Comparison of ENCODE assay signal across 7 mouse cellular contexts in the genomic region with DNA sequence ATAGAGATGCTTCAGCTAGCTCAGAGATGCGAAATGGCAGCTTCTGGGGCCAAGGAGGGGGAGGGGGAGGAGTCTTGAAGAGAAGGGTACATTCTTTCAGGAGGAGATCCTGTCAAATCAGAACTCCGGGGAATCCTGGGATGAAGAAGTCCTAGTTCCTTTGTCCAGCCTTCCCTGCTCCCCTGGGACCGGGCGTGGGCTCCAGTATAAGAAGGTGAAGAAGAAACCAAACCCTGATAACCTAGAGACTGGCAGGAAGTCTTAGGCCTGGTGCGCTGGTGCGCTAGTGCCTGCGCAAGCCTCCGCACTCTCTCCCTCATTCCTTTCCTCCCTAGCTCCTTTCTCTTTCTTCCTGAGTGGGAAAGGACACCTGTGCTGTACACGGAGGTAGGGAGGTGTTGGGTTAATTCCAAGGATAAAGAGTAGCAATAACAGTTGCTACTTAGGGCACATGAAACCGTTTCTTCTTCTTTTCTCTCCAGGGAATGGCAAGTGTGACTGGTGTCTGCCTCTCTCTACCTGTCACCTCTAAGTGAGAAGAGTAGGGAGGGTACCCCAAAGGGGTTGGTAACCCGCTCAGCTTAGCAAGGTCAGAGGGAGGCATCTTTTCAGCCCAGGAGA. TPM values are rescaled to one million over a fixed set of nuclear protein-coding genes. Genes with fewer than 3 reads are reported as not detected.
DNase-seq lines count a peak whose midpoint lies in the region; ATAC-seq and TF ChIP-seq lines count a peak whose summit lies in the region.

No protein-coding gene starts in this region.

- no peak for ATAC-seq in limb, embryonic 14.5 days (ENCODE audit: low FRiP score, low read depth)
- ATAC-seq in neural tube, embryonic 15.5 days (ENCODE audit: low FRiP score) = no peak

- TF ChIP-seq CTCF in embryonic fibroblast, embryonic 13.5 days (IDR thresholded peaks at IDR 0.05; ENCODE audit: borderline replicate concordance, insufficient read depth, low read length) = no peak

- no peaks in the 10 kb centered on the region for H3K4me1 ChIP-seq in embryonic fibroblast, embryonic 13.5 days (ENCODE audit: control insufficient read depth, insufficient read depth, low read length)
- 0 out of 2 replicates have a peak, but pooled peaks cover 10% of the 10 kb centered on the region for H3K4me1 ChIP-seq in limb, embryonic 14.5 days (ENCODE audit: control insufficient read depth, insufficient read depth, low read length)
- H3K4me1 ChIP-seq in neural tube, embryonic 15.5 days = peaks cover 30% of the 10 kb centered on the region

- H3K9ac ChIP-seq in limb, embryonic 14.5 days (ENCODE audit: low read depth, low read length, severe bottlenecking) = peak overlapping the region; percentile 74
- peak overlapping the region; percentile 74 for H3K9ac ChIP-seq in neural tube, embryonic 15.5 days (replicated peaks)

- H3K27me3 ChIP-seq in limb, embryonic 14.5 days (ENCODE audit: control insufficient read depth, insufficient read depth, low read length) = no peaks in the 10 kb centered on the region
- 0 out of 2 replicates have a peak, but pooled peaks cover 5% of the 10 kb centered on the region for H3K27me3 ChIP-seq in neural tube, embryonic 15.5 days (replicated peaks)

- no peaks in the 10 kb centered on the region for H3K9me3 ChIP-seq in limb, embryonic 14.5 days (ENCODE audit: control insufficient read depth, low read length)
- no peaks in the 10 kb centered on the region for H3K9me3 ChIP-seq in neural tube, embryonic 15.5 days (replicated peaks)

- peak; percentile 41 for TF ChIP-seq POLR2A in embryonic fibroblast, embryonic 13.5 days (IDR thresholded peaks at IDR 0.05; ENCODE audit: low read depth, low read length)
- no peak for TF ChIP-seq POLR2A in limb, embryonic 14.5 days (IDR thresholded peaks at IDR 0.05; ENCODE audit: borderline replicate concordance, extremely low read depth, insufficient read depth, insufficient read length)

- 11% methylated on average over 11 of the region's 11 CpGs for WGBS in limb, embryonic 14.5 days
- 12% methylated on average over 11 of the region's 11 CpGs for WGBS in neural tube, embryonic 15.5 days

- peak; percentile 28 for DNase-seq in thymus, postnatal 0 days (ENCODE audit: low spot score)
- DNase-seq in thymus, adult 18-20 months = no peak
- no peak for DNase-seq in limb, embryonic 14.5 days (ENCODE audit: low spot score)
- DNase-seq in urinary bladder, postnatal 4 days (ENCODE audit: low spot score in 2 of 2) = no peak
- no peak for DNase-seq in adrenal gland, postnatal 4 days (ENCODE audit: low spot score in 2 of 2)

- H3K27ac ChIP-seq in embryonic fibroblast, embryonic 13.5 days (ENCODE audit: insufficient read depth, low read length) = peak overlapping the region; percentile 12; the same call in 1 of the 2 replicates
- no peak overlapping the region for H3K27ac ChIP-seq in limb, embryonic 14.5 days (replicated peaks; ENCODE audit: low read depth, low read length)
- peak overlapping the region; percentile 79; the same call in 1 of the 2 replicates for H3K27ac ChIP-seq in neural tube, embryonic 15.5 days (replicated peaks)

- peaks cover 22% of the 10 kb centered on the region for H3K36me3 ChIP-seq in limb, embryonic 14.5 days (ENCODE audit: control insufficient read depth, insufficient read depth, low read length)
- H3K36me3 ChIP-seq in neural tube, embryonic 15.5 days = peaks cover 6% of the 10 kb centered on the region

- peak overlapping the region; percentile 96 for H3K4me2 ChIP-seq in limb, embryonic 14.5 days (replicated peaks; ENCODE audit: low read depth, low read length, severe bottlenecking)
- peak overlapping the region; percentile 100 for H3K4me2 ChIP-seq in neural tube, embryonic 15.5 days

- H3K4me3 ChIP-seq in embryonic fibroblast, embryonic 13.5 days (ENCODE audit: insufficient read depth, low read length) = peak overlapping the region; percentile 91
- H3K4me3 ChIP-seq in limb, embryonic 14.5 days (replicated peaks; ENCODE audit: low read length) = peak overlapping the region; percentile 69
- peak overlapping the region; percentile 76 for H3K4me3 ChIP-seq in neural tube, embryonic 15.5 days (replicated peaks)

RNA-seq across cellular contexts. Expression of a gene that starts 1.4 kb away (rescaled TPM):
- polyA plus RNA-seq in thymus, postnatal 0 days (2015; fragmentation: Nextera tagmentation; extraction: Ambion mirVana) = 43.2 and 44.6 TPM in 2 replicates
- 75.2 and 83.3 TPM in 2 replicates for polyA plus RNA-seq in embryonic fibroblast, embryonic 13.5 days (2011; ENCODE audit: insufficient read length, low read depth, missing spikeins)
- 51.3 and 59.6 TPM in 2 replicates for polyA plus RNA-seq in limb, embryonic 14.5 days (2012; rRNA removed)
- polyA plus RNA-seq in limb, embryonic 14.5 days (2014; fragmentation: Nextera tagmentation; extraction: Ambion mirVana) = 35.8 and 37.9 TPM in 2 replicates
- polyA plus RNA-seq in neural tube, embryonic 15.5 days (2015; fragmentation: Nextera tagmentation; extraction: Ambion mirVana) = 20.7 and 30.0 TPM in 2 replicates
- 10 to 100 TPM; 30.3 to 34.5 TPM for total RNA-seq in adrenal gland, postnatal 4 days (2021)

RNA-seq across cellular contexts. Expression of a gene that starts 23.4 kb away (rescaled TPM):
- 17.8 and 18.8 TPM in 2 replicates for polyA plus RNA-seq in thymus, postnatal 0 days (2015; fragmentation: Nextera tagmentation; extraction: Ambion mirVana)
- polyA plus RNA-seq in embryonic fibroblast, embryonic 13.5 days (2011; ENCODE audit: insufficient read length, low read depth, missing spikeins) = 4.7 and 6.0 TPM in 2 replicates
- 15.2 and 17.2 TPM in 2 replicates for polyA plus RNA-seq in limb, embryonic 14.5 days (2012; rRNA removed)
- polyA plus RNA-seq in limb, embryonic 14.5 days (2014; fragmentation: Nextera tagmentation; extraction: Ambion mirVana) = 13.7 and 14.5 TPM in 2 replicates
- 16.0 and 16.2 TPM in 2 replicates for polyA plus RNA-seq in neural tube, embryonic 15.5 days (2015; fragmentation: Nextera tagmentation; extraction: Ambion mirVana)
- 10 to 100 TPM; 10.9 to 11.0 TPM for total RNA-seq in adrenal gland, postnatal 4 days (2021)

RNA-seq across cellular contexts. Expression of a gene that starts 24.9 kb away (rescaled TPM):
- polyA plus RNA-seq in thymus, postnatal 0 days (2015; fragmentation: Nextera tagmentation; extraction: Ambion mirVana) = 4,302 and 4,551 TPM in 2 replicates
- polyA plus RNA-seq in embryonic fibroblast, embryonic 13.5 days (2011; ENCODE audit: insufficient read length, low read depth, missing spikeins) = 2,862 and 3,188 TPM in 2 replicates
- 2,621 and 3,931 TPM in 2 replicates for polyA plus RNA-seq in limb, embryonic 14.5 days (2012; rRNA removed)
- 4,572 and 4,920 TPM in 2 replicates for polyA plus RNA-seq in limb, embryonic 14.5 days (2014; fragmentation: Nextera tagmentation; extraction: Ambion mirVana)
- 2,372 and 2,481 TPM in 2 replicates for polyA plus RNA-seq in neural tube, embryonic 15.5 days (2015; fragmentation: Nextera tagmentation; extraction: Ambion mirVana)
- 1,000 to 10,000 TPM; 3,532 to 3,650 TPM for total RNA-seq in adrenal gland, postnatal 4 days (2021)

RNA-seq across cellular contexts. Expression of a gene that starts 25.7 kb away (rescaled TPM):
- 3.8 and 5.2 TPM in 2 replicates for polyA plus RNA-seq in thymus, postnatal 0 days (2015; fragmentation: Nextera tagmentation; extraction: Ambion mirVana)
- 9.4 and 10.6 TPM in 2 replicates for polyA plus RNA-seq in embryonic fibroblast, embryonic 13.5 days (2011; ENCODE audit: insufficient read length, low read depth, missing spikeins)
- polyA plus RNA-seq in limb, embryonic 14.5 days (2012; rRNA removed) = 54.9 and 56.7 TPM in 2 replicates
- polyA plus RNA-seq in limb, embryonic 14.5 days (2014; fragmentation: Nextera tagmentation; extraction: Ambion mirVana) = 6.1 and 6.6 TPM in 2 replicates
- polyA plus RNA-seq in neural tube, embryonic 15.5 days (2015; fragmentation: Nextera tagmentation; extraction: Ambion mirVana) = 7.0 and 7.7 TPM in 2 replicates
- 1 to 10 TPM; 6.8 to 8.2 TPM for total RNA-seq in adrenal gland, postnatal 4 days (2021)

RNA-seq across cellular contexts. Expression of a gene that starts 30.3 kb away (rescaled TPM):
- 963 and 1,020 TPM in 2 replicates for polyA plus RNA-seq in thymus, postnatal 0 days (2015; fragmentation: Nextera tagmentation; extraction: Ambion mirVana)
- polyA plus RNA-seq in embryonic fibroblast, embryonic 13.5 days (2011; ENCODE audit: insufficient read length, low read depth, missing spikeins) = 2,243 and 2,568 TPM in 2 replicates
- polyA plus RNA-seq in limb, embryonic 14.5 days (2012; rRNA removed) = 1,142 and 1,623 TPM in 2 replicates
- polyA plus RNA-seq in limb, embryonic 14.5 days (2014; fragmentation: Nextera tagmentation; extraction: Ambion mirVana) = 1,081 and 1,105 TPM in 2 replicates
- polyA plus RNA-seq in neural tube, embryonic 15.5 days (2015; fragmentation: Nextera tagmentation; extraction: Ambion mirVana) = 999 and 1,090 TPM in 2 replicates
- 100 to 1,000 TPM; 703 to 716 TPM for total RNA-seq in adrenal gland, postnatal 4 days (2021)
